27 mouse cellular contexts compared by ENCODE assay signal in the genomic region with DNA sequence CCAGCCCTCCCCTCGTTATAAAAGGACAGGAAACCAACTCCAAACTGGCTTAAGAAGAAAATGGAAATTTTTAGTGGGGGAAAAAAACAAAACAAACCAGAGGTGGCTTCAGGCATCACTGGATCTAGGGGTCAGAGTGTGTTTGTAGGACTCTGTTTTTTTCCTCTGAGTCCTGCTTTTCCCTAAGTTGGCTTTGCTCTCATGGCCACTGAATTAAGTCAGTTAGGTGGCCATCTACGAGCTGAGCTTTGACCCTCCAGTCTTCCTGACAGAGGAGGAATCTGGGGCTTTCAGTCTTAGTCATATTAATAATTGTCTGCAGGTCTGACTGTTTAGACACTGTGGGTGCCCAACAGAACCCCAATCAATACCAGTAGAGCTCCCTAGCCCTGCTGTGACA. TPM values are rescaled to one million over a fixed set of nuclear protein-coding genes. Genes with fewer than 3 reads are reported as not detected.
"Had no signal": no experiment of that assay in that cellular context is flagged by ENCODE, and none has a peak within 500 bp of the region (broad histone marks: within the 10 kb centered on the region; RNA-seq: fewer than 3 reads in every experiment).

No protein-coding gene starts in this region.

- H3K27ac ChIP-seq: gastrocnemius, adult 2 months; heart, embryonic 10.5 days; hindbrain, embryonic 10.5 days; hindbrain, embryonic 12.5 days; hindbrain, embryonic 14.5 days; intestine, embryonic 15.5 days; layer of hippocampus, adult 2 months; left cerebral cortex, adult 2 months; limb, embryonic 10.5 days; limb, embryonic 12.5 days had no signal

- H3K4me2 ChIP-seq: heart, embryonic 12.5 days; hindbrain, embryonic 12.5 days; hindbrain, embryonic 14.5 days; intestine, embryonic 15.5 days; limb, embryonic 12.5 days had no signal

- H3K4me3 ChIP-seq: gastrocnemius, adult 2 months; heart, embryonic 10.5 days; heart, embryonic 12.5 days; hindbrain, embryonic 10.5 days; hindbrain, embryonic 12.5 days; intestine, embryonic 15.5 days; layer of hippocampus, adult 2 months; left cerebral cortex, adult 2 months; limb, embryonic 10.5 days; limb, embryonic 12.5 days had no signal

- H3K9ac ChIP-seq: heart, embryonic 12.5 days; hindbrain, embryonic 12.5 days; hindbrain, embryonic 14.5 days; intestine, embryonic 15.5 days; limb, embryonic 12.5 days had no signal

- H3K36me3 ChIP-seq: hindbrain, embryonic 12.5 days; intestine, embryonic 15.5 days had no signal

- H3K9me3 ChIP-seq: heart, embryonic 10.5 days; heart, embryonic 12.5 days; hindbrain, embryonic 10.5 days; hindbrain, embryonic 12.5 days; intestine, embryonic 15.5 days; limb, embryonic 10.5 days; limb, embryonic 12.5 days had no signal

- ATAC-seq: forebrain, embryonic 16.5 days; hindbrain, embryonic 16.5 days; inflammation-experienced regulatory T-cells, adult 6 months; intestine, embryonic 15.5 days; intestine, postnatal 0 days had no signal

- DNase-seq: gastrocnemius, adult 2 months; gastrocnemius, postnatal 10 days; gastrocnemius, postnatal 25 days; heart, adult 18-20 months; heart, postnatal 10 days; heart, postnatal 4 days; kidney, postnatal 10 days; kidney, postnatal 25 days; kidney, postnatal 4 days had no signal

- H3K27me3 ChIP-seq: heart, embryonic 12.5 days; hindbrain, embryonic 12.5 days; intestine, embryonic 15.5 days; limb, embryonic 12.5 days had no signal

RNA-seq across cellular contexts. Expression of a gene that starts 51.7 kb away (rescaled TPM):
- polyA plus RNA-seq: forebrain, embryonic 16.5 days; frontal cortex, adult 2 months; heart, embryonic 10.5 days; heart, embryonic 12.5 days; heart, embryonic 14.5 days; intestine, postnatal 0 days; limb, embryonic 10.5 days; limb, embryonic 12.5 days; limb, embryonic 14.5 days; liver, adult 2 months had no signal
